Mouse (Mus musculus): ENCODE measurements at regions not wholly inside any gene's neighbourhood (a gene's known extent, or its start where the extent isn't known, plus 50 kb on each side); places are given as distances from the start of the nearest gene placed in this dataset.

GRCm38 (mm10) chr2:179354866-179355265 is 87.4 kb upstream of the Cdh4 start:
- DNase-seq: no peak

- DNase-seq: no peak
Observed at GRCm38 (mm10) chr2:179370882-179371546, 71.2 kb upstream of the Cdh4 start.

- no peak for DNase-seq
Observed at GRCm38 (mm10) chr2:179371553-179371952, 70.7 kb upstream of the Cdh4 start.

GRCm38 (mm10) chr2:179379691-179380443 is 62.4 kb upstream of the Cdh4 start:
- DNase-seq: no peak

GRCm38 (mm10) chr2:179380444-179380705 is 61.9 kb upstream of the Cdh4 start:
- no peak for DNase-seq

GRCm38 (mm10) chr2:179381916-179382315 is 60.3 kb upstream of the Cdh4 start:
- DNase-seq: no peak

GRCm38 (mm10) chr2:179382594-179382993 is 59.6 kb upstream of the Cdh4 start:
- DNase-seq: peak; percentile 3 to 5

- no peak for DNase-seq
Observed at GRCm38 (mm10) chr2:179386871-179387270, 55.4 kb upstream of the Cdh4 start.

GRCm38 (mm10) chr2:179390486-179390885 is 51.7 kb upstream of the Cdh4 start:
- DNase-seq: no peak

- DNase-seq: no peak
Observed at GRCm38 (mm10) chr2:179390924-179391461, 51.2 kb upstream of the Cdh4 start.

Measured in adrenal gland, postnatal 36 days (tissue).